Mouse (Mus musculus) thymus, adult 2 months (tissue): Measurements from ENCODE around the gene Procr.

Experiments used
- CTCF ChIP-seq: fragments of 200-500 bp; IDR thresholded peaks from 2 replicates; pipeline ENCODE4 v1.5.1; 2012; ENCODE audit warnings: mild to moderate bottlenecking, control low read depth, low read length, moderate library complexity, borderline replicate concordance; ENCODE audit not compliant: control insufficient read depth, poor library complexity, insufficient read depth; ENCODE audit errors: extremely low read depth
- POLR2A ChIP-seq: fragments of 200-500 bp; IDR thresholded peaks from 2 replicates; pipeline ENCODE4 v1.6.1; 2012; ENCODE audit warnings: mild to moderate bottlenecking, low read length, control low read depth, moderate library complexity; ENCODE audit not compliant: control insufficient read depth, poor library complexity, insufficient read depth; ENCODE audit errors: extremely low read depth

- no peak for TF ChIP-seq POLR2A
- no peak for TF ChIP-seq CTCF
Observed at GRCm38 (mm10) chr2:155786905-155787304, 36.0 kb downstream of the Procr start.
